Mouse (Mus musculus): ENCODE measurements around the gene Mettl7a2. TPM values are rescaled to one million over a fixed set of nuclear protein-coding genes. Genes with fewer than 3 reads are reported as not detected.
A peak's percentile ranks its signal among the peaks of the same experiment; 100 is the strongest.
"Not testable (repeated sequence)": the region's sequence is repeated elsewhere in the genome, so short reads cannot be mapped to it uniquely, and the experiment has no call there.

The Mettl7a2 gene
- not detected in 2 replicates for polyA plus RNA-seq (2015; fragmentation: Nextera tagmentation; extraction: Ambion mirVana)

DNA sequence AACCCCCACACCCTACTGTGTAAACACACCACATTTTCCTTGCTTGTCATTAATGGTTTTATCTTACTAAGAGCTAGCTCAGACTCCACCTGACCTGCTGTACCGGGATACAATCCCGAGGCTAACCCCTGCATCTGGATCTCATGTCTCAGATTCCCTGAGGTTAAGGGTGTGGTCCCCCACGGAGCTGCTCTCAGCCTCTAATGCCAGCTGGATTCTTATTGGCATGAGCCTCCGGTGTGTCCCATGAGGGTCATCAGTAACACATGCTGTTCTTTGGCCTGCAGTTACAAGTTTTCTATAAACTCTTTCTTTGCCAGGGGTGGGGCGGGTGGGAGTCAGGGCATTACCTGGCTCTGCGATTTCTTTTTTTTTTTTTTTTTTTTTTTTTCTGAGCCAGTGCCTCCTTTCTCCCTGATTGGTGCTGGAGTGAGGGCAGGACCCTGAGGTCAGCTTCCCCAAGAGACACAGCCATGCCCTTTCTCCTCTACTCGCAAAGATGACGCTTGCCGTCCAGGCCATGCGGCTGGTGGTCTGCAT lies at the start of gene Mettl7a2, which contains the start of gene Methig1:
Mettl7a2 (plus strand) TSS at position 490 of the 540 bp plus-strand sequence.
Methig1 (plus strand) TSS at position 439 of the 540 bp plus-strand sequence.
- Histone ChIP-seq H3K9ac (no peak within 1 kb of the TSS), H3K27ac (no peak within 1 kb of the TSS), H3K36me3 (no peaks in the 10 kb centered on the region), H3K27me3 (replicated peaks) (no peaks in the 10 kb centered on the region), H3K4me3 (replicated peaks) (no peak within 1 kb of the TSS), H3K9me3 (no peaks in the 10 kb centered on the region), H3K4me2 (replicated peaks) (no peak within 1 kb of the TSS), H3K4me1 (replicated peaks) (peaks cover 5% of the 10 kb centered on the region; the same call in 1 of the 2 replicates)
- 72% methylated on average over 10 of the region's 10 CpGs for WGBS
- ATAC-seq = peak; percentile 22; the same call in 1 of the 2 replicates

DNA sequence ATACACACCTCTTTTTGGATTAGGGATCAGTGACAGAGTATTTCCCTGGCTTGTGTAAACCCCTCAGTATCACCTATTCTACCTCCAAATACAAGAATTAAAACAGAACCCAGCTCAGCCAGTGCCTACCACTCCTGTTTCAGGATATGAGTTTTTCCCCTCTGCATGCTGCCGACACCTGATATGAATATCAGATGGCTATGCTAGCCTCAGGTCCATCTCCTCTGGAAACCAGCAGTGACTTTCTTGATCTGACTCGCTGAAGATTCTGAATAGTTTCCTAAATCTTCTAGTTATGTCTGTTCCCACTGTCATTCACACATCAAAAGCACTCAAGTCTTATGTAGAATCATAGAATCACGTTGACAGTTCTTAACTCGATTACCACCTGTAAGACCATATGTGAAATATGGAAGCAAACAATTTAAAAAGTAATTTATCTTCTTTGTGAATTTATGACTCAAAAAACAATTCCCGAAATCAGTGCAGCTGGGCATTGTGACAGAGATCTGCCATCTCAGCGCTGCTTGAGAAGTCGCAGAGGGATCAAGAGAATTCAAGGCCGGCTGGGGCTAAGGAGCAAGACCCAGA lies 49.5 kb upstream of the Mettl7a2 start:
- 0 out of 2 replicates have a peak overlapping the region, but pooled peaks have one; percentile 92 for H3K27ac ChIP-seq
- WGBS = 51% methylated on average over 8 of the region's 8 CpGs
- ATAC-seq = no peak
- no peaks in the 10 kb centered on the region for H3K36me3 ChIP-seq
- H3K9me3 ChIP-seq = no peaks in the 10 kb centered on the region
- no peak overlapping the region for H3K9ac ChIP-seq
- peak overlapping the region; percentile 84 for H3K4me2 ChIP-seq (replicated peaks)
- H3K4me3 ChIP-seq (replicated peaks) = 0 out of 2 replicates have a peak overlapping the region, but pooled peaks have one; percentile 49
- 0 out of 2 replicates have a peak, but pooled peaks cover 2% of the 10 kb centered on the region for H3K4me1 ChIP-seq (replicated peaks)
- H3K27me3 ChIP-seq (replicated peaks) = no peaks in the 10 kb centered on the region

DNA sequence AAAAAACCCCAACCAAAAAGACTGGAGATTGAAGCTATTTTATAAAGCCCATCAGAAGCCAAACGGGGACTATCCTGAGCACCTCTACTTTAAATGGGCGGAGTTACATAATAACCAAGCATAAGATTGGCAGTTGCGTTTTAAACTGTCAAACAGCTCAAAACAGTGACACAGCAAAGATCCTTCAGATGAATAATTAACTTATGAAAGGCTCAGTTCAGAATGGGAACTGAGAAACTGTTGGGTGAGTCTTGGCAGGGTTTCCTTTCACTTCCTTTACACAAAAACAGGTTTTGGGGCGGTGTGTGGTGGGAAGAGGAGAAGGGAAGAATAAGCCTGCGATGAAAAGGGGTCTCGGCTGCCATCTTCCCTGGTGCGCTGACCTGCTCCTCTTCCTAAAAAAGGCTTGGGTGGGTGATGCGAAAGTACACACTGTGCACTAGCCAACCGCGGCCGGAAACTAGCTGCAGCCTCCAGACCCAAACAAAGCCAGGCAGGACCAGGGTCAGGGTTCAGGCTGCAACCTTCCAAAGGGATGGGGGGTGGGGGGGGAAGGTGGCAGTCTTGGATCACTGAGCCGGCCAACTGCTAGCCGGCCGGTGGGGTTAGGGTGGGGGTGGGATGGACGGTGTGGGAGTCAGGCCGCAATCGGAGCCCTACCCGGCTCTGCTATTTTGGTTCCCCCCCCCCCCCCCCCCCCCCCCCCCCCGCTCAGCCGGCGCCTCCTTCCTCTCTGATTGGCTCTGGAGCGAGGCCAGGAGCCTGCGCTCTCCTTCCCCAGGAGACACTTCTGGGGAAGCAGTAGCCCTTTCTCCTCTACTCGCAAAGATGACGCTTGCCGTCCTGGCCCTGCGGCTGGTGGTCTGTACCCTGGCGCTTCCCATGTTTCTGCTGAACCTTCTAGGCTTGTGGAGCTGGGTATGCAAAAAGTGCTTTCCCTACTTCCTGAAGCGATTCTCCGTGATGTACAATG lies 48.7 kb upstream of the Mettl7a2 start, which contains the start of gene Mettl7a1:
Mettl7a1 (plus strand) TSS at position 122 of the 973 bp plus-strand sequence.
- Histone ChIP-seq H3K9me3 (no peaks in the 10 kb centered on the region), H3K36me3 (no peaks in the 10 kb centered on the region), H3K4me1 (replicated peaks) (0 out of 2 replicates have a peak, but pooled peaks cover 2% of the 10 kb centered on the region), H3K9ac (peak within 1 kb of the TSS; percentile 62), H3K4me3 (replicated peaks) (peak within 1 kb of the TSS; percentile 49), H3K4me2 (replicated peaks) (peak within 1 kb of the TSS; percentile 84), H3K27ac (peak within 1 kb of the TSS; percentile 92), H3K27me3 (replicated peaks) (no peaks in the 10 kb centered on the region)
- ATAC-seq = peak; percentile 84
- whole genome bisulfite sequencing = 3% methylated on average over 21 of the region's 30 CpGs

DNA sequence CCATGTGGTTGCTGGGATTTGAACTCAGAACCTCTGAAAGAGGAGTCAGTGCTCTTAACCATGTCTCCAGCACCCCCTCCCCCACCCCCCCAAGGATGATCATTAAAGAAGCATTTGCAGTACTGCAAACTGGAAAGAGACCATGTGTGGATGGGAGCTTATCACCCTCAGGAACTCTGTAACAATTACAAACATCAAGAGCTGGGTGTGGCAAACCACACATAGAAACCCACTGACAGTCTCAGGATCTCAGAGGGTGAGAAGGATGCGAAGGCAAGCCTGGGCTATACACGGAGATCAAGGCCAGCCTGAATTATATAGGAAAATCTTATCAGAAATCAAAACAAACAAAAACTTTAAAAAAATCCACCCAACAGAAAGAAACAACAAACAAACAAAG lies 46.8 kb upstream of the Mettl7a2 start:
- Histone ChIP-seq H3K4me2 (replicated peaks) (no peak overlapping the region), H3K4me3 (replicated peaks) (no peak overlapping the region), H3K4me1 (replicated peaks) (0 out of 2 replicates have a peak, but pooled peaks cover 2% of the 10 kb centered on the region), H3K36me3 (no peaks in the 10 kb centered on the region), H3K9ac (no peak overlapping the region), H3K27me3 (replicated peaks) (no peaks in the 10 kb centered on the region), H3K9me3 (no peaks in the 10 kb centered on the region), H3K27ac (no peak overlapping the region)
- ATAC-seq = no peak
- 76% methylated on average over 2 of the region's 2 CpGs for WGBS

DNA sequence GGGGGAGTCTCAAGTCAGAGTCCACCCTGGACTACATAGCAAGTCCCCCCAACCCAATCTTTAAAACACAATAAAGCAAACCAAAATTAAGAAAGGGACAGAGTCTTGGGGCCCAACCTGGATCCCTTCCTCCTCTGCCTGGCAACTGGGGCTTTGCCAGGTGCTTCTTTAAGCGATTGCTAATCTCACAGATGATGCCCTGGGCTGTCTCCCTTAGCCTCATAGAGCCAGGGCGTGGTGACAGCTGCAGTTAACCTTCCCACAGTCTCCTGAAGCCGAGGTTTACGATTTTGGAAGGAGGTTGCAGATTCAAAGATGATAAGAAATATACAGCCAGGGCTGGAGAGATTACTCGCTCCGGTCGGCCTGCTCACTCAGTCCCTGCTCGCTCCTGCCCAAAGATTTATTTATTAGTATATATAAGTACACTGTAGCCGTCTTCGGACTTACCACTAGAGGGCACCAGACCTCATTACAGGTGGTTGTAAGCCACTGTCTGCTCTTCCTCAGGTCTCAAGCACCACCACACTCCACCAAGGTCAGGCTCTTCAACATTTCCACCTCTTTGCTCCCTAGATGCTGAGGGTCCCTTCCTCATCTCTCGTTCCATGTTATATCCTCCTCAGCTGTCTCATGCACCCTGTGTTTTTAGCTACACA lies 45.4 kb upstream of the Mettl7a2 start:
- peak; percentile 56; the same call in 1 of the 2 replicates for ATAC-seq
- WGBS = 34% methylated on average over 10 of the region's 11 CpGs

DNA sequence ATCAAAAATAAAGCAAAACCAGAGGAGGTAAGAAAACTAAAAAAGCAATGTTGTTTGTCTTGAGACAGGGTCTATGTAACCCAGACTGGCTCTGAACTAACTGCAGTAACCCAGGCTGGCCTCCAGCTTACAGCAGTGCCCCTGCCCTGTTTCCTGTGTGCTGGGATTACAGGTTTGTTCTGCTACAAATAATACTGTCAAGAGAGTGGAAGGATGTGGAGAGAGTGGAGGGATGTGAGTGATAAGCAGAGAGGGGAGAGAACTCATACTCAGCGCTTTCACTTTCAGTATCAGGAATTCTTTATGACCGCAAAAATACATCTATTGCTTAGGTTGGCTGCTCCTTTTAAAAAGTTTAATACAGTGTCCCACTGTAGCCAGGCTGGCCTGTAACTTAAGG lies 40.7 kb upstream of the Mettl7a2 start:
- Histone ChIP-seq H3K27me3 (replicated peaks) (no peaks in the 10 kb centered on the region), H3K9ac (no peak overlapping the region), H3K4me1 (replicated peaks) (no peaks in the 10 kb centered on the region), H3K4me3 (replicated peaks) (no peak overlapping the region), H3K4me2 (replicated peaks) (no peak overlapping the region), H3K27ac (no peak overlapping the region), H3K9me3 (no peaks in the 10 kb centered on the region), H3K36me3 (no peaks in the 10 kb centered on the region)
- no peak for ATAC-seq
- 49% methylated on average over 2 of the region's 2 CpGs for WGBS

More for the DNA sequence above, 45.4 kb upstream of the Mettl7a2 start:
- H3K27ac ChIP-seq; H3K27me3 ChIP-seq (replicated peaks); H3K9ac ChIP-seq; H3K36me3 ChIP-seq; H3K4me1 ChIP-seq (replicated peaks); H3K4me3 ChIP-seq (replicated peaks); H3K4me2 ChIP-seq (replicated peaks); H3K9me3 ChIP-seq: not testable (repeated sequence)

DNA sequence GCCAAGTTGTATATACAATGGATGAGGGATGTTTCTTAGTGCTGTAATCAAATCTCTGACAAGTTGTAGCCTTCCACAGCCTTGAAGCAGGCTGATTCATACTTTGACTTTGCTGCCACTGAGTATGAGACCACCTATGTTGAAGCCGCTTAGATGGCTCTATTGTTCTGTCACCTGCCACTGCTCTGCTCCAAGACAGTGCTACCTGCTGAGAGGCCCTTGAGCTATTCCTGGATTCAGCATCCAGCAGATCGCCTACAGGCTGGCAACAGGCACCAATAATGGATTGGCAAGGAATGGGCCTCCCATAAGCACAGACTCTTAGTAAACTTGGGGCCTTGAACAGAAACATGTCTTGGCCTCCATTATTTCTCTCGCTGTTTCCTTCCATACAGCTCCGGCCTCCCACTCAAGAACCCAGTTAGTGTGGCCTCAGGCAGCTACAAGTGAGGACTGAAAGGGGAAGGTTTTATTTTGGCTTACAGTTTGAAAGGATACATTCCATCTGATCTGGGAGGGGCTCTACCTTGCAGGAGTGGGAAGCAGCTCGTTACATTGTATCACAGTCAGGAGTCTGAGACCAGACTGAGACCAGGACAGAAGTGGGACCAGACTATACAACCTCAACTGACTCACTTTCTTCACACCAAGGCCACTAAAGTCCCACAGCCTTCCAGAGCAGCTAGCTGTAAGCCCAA lies 38.4 kb upstream of the Mettl7a2 start:
- no peak overlapping the region for H3K27ac ChIP-seq
- no peak overlapping the region for H3K4me3 ChIP-seq (replicated peaks)
- H3K4me1 ChIP-seq (replicated peaks) = no peaks in the 10 kb centered on the region
- H3K36me3 ChIP-seq = no peaks in the 10 kb centered on the region
- no peak overlapping the region for H3K9ac ChIP-seq
- no peak for ATAC-seq
- WGBS = 92% methylated on average over 5 of the region's 5 CpGs
- H3K27me3 ChIP-seq (replicated peaks) = no peaks in the 10 kb centered on the region
- H3K4me2 ChIP-seq (replicated peaks) = no peak overlapping the region
- no peaks in the 10 kb centered on the region for H3K9me3 ChIP-seq

DNA sequence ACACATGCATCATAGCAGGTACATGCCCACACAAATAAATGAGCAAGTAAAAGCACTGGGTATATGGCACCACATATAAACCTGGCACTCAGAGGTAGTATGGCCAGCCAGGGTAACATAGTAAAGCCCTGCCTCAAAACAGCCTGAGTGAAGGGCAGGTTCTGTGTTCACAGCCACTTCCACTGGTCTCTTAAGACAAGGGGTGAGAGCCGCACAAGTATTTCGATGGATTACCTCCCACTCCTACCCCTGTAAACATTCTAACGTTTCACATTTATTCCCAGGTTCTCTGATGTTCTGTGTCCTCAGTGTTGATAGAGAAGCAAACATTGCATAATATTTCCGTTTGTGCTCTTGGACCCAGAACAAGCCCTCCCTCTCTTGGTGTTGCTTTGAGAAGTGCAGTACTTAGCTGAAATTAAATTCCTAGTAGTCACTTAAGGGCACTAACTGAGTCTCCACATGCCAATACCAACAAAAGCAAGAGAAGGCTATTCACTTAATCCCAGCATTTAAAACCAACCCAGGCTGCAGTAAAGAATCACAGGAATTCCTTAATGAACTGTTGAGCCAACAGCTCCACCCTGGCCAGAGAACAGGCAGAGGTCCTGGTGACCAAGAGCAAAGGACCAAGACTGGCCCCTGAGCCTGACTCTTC lies 34.9 kb upstream of the Mettl7a2 start:
- not testable (repeated sequence) for ATAC-seq; H3K4me2 ChIP-seq (replicated peaks)
- 39% methylated on average over 4 of the region's 4 CpGs for WGBS

DNA sequence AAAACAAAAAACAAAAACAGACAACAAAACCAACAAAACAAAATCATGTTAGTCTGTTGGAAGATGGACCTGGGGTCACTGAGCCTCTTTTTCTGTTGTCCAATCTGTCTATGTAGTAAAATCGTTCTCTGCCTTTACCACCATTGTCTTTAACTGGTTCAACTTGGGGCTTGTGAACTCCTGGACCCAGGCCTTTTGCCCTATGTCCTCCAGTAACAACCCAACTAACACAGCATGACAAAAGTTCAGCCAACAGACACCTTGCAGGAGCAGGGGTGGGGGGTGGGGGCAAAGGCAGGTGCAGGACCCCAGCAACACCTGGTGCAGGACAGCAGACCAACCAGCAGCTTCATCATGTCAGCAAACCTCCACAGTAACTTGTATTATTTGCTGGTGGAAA lies 33.1 kb upstream of the Mettl7a2 start:
- H3K27ac ChIP-seq = 0 out of 2 replicates have a peak overlapping the region, but pooled peaks have one; percentile 11
- WGBS = 72% methylated on average over 1 of the region's 1 CpGs
- no peak overlapping the region for H3K4me2 ChIP-seq (replicated peaks)
- no peak overlapping the region for H3K9ac ChIP-seq
- H3K27me3 ChIP-seq (replicated peaks) = no peaks in the 10 kb centered on the region
- no peaks in the 10 kb centered on the region for H3K9me3 ChIP-seq
- H3K4me1 ChIP-seq (replicated peaks) = peaks cover 9% of the 10 kb centered on the region
- H3K36me3 ChIP-seq = no peaks in the 10 kb centered on the region
- no peak for ATAC-seq
- no peak overlapping the region for H3K4me3 ChIP-seq (replicated peaks)

More for the DNA sequence above, 34.9 kb upstream of the Mettl7a2 start:
- not testable (repeated sequence) for H3K36me3 ChIP-seq; H3K4me3 ChIP-seq (replicated peaks); H3K9me3 ChIP-seq; H3K4me1 ChIP-seq (replicated peaks); H3K9ac ChIP-seq; H3K27ac ChIP-seq; H3K27me3 ChIP-seq (replicated peaks)

DNA sequence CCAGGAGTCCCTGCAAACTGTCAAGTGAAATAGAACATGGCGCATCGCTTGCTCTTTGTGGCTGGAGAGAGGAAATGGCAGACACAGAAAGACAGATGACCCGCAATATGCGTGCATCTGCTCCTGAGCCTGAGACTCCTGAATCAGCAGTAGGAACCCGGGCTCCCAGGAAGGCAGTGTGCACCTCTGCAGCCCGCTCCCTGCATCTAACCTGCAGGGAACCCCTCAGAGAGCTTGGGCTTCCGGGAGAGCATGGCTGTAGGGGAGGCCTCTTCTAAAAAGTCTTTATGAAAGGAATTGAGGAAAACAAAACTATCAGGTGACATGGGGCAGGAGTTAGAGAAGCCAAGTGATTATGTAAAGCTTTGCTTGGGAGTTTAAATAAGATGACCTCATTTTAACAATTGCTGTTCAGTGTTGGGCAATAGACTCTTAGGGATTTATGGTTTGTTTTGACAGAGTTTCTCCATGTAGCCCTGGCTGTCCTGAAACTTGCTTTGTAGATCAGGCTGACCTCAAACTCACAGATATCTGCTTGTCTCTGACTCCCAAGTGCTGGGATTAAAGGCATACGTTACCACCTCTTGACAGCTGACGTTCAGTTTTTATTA lies 32.6 kb upstream of the Mettl7a2 start:
- H3K4me3 ChIP-seq (replicated peaks) = no peak overlapping the region
- peaks cover 9% of the 10 kb centered on the region for H3K4me1 ChIP-seq (replicated peaks)
- no peaks in the 10 kb centered on the region for H3K27me3 ChIP-seq (replicated peaks)
- no peak overlapping the region for H3K9ac ChIP-seq
- 0 out of 2 replicates have a peak overlapping the region, but pooled peaks have one; percentile 11 for H3K27ac ChIP-seq
- H3K36me3 ChIP-seq = no peaks in the 10 kb centered on the region
- no peaks in the 10 kb centered on the region for H3K9me3 ChIP-seq
- WGBS = 34% methylated on average over 9 of the region's 9 CpGs
- ATAC-seq = peak; percentile 49; the same call in 1 of the 2 replicates
- H3K4me2 ChIP-seq (replicated peaks) = no peak overlapping the region
